Mouse (Mus musculus): ENCODE results near the gene Rnaseh2c. TPM values are rescaled to one million over a fixed set of nuclear protein-coding genes. Genes with fewer than 3 reads are reported as not detected.

The Rnaseh2c gene
- polyA plus RNA-seq, 2 experiments: 103 to 107 TPM

DNA sequence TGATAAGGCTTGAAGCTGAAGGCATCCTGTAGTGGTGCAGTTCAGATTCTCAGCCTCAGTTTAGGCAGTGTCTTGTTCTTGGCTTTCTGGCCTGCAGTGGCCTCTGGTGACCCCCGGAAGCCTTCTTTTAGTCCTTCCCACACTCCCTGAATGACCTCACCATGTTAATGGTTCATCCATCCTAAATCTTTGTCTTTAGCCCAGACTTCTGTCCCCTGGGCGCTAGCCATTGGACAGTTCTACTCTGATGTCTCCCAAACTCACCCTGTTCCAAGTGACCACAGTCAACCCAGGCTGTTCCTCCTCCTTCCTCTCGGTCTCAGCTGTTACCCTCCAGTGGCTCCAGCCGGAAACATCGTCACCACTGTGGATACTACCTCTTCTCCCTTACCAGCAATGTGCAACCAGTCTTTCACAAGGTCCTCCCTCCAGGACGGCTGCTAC, 47.6 kb downstream of the Rnaseh2c start:
- H3K27ac ChIP-seq (replicated peaks; ENCODE audit: low read depth, low read length): no peak overlapping the region

DNA sequence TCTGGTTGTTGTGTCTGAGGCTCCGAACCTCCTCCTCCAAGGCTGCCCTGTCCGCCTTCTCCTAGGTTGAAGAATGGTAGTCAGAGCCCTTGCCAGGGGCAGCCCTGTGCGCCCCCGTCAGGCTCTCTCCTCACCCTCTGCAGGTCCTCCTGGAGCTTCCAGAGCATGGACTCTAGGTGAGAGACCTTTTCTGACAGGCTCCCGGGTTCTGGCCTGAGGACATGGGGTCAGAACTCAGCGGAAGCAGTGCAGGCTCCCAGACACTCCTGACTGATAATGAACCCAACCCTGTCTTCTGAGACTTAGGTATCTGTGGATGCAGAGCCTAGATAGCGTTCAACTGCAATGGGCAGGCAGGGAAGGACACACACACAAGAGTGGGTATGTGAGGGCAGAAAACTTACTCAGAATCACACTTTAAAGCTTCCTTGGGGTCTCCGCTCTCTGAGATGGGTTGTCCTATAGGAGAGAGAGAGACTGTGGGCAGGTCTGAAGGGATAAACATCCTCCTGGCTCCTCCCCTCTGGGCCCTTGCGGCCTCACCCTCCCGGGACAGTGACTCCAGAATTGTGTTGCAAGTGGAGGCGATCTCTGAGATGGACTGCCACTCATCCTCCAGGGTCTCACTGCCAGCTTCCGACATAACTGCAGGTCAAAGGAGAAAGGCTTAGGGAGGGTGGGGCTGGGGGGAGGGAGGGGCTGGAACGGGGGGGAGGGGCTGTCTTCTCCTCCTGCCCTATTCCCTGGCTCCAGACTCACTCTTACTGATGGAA, 50.0 kb downstream of the Rnaseh2c start:
- Histone ChIP-seq H3K36me3 (ENCODE audit: control insufficient read depth, insufficient read depth, low read length) (peaks cover 49% of the 10 kb centered on the region), H3K27ac (replicated peaks; ENCODE audit: low read depth, low read length) (no peak overlapping the region), H3K9ac (ENCODE audit: low read depth, low read length, severe bottlenecking) (no peak overlapping the region), H3K27me3 (ENCODE audit: control insufficient read depth, insufficient read depth, low read length) (peaks cover 18% of the 10 kb centered on the region; the same call in 1 of the 2 replicates), H3K4me3 (replicated peaks; ENCODE audit: low read length) (no peak overlapping the region), H3K4me2 (replicated peaks; ENCODE audit: low read depth, low read length, severe bottlenecking) (no peak overlapping the region), H3K4me1 (ENCODE audit: control insufficient read depth, insufficient read depth, low read length) (peaks cover 22% of the 10 kb centered on the region), H3K9me3 (ENCODE audit: control insufficient read depth, low read length) (no peaks in the 10 kb centered on the region)
- DNase-seq (ENCODE audit: low spot score) (no peak), ATAC-seq (ENCODE audit: low FRiP score, low read depth) (no peak)
- no peak for TF ChIP-seq POLR2A (IDR thresholded peaks at IDR 0.05; ENCODE audit: borderline replicate concordance, extremely low read depth, insufficient read depth, insufficient read length)
- WGBS: 62% methylated on average over 12 of the region's 13 CpGs

More for the DNA sequence above, 47.6 kb downstream of the Rnaseh2c start:
- no peak for ATAC-seq (ENCODE audit: low FRiP score, low read depth)
- peaks cover 15% of the 10 kb centered on the region for H3K4me1 ChIP-seq (ENCODE audit: control insufficient read depth, insufficient read depth, low read length)
- peaks cover 3% of the 10 kb centered on the region; the same call in 1 of the 2 replicates for H3K27me3 ChIP-seq (ENCODE audit: control insufficient read depth, insufficient read depth, low read length)
- WGBS: 71% methylated on average over 6 of the region's 6 CpGs
- H3K36me3 ChIP-seq (ENCODE audit: control insufficient read depth, insufficient read depth, low read length): peaks cover 63% of the 10 kb centered on the region
- peak overlapping the region; percentile 44 for H3K4me2 ChIP-seq (replicated peaks; ENCODE audit: low read depth, low read length, severe bottlenecking)
- peak overlapping the region; percentile 21 for H3K4me3 ChIP-seq (replicated peaks; ENCODE audit: low read length)
- no peak for TF ChIP-seq POLR2A (IDR thresholded peaks at IDR 0.05; ENCODE audit: borderline replicate concordance, extremely low read depth, insufficient read depth, insufficient read length)
- H3K9ac ChIP-seq (ENCODE audit: low read depth, low read length, severe bottlenecking): no peak overlapping the region
- no peak for DNase-seq (ENCODE audit: low spot score)
- no peaks in the 10 kb centered on the region for H3K9me3 ChIP-seq (ENCODE audit: control insufficient read depth, low read length)

DNA sequence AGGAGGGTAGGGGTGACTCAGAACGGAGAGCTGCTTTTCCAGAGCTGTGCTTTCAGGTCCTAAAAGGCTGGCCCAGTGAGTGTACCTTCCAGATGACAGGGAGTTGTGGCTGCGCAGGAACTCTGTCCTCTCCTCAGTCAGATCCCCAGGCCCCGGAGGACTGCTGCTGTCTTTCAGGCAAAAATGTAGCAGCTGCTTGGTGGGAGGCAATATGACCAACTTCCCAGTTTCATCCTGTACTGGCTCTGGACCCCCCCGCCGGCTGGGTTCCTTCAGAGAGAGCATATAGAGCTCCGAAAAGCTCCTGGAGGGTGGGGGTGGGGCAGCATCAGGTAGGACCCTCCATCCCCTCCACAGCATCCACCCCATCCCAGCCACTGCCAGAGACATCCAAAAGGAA, 50.9 kb downstream of the Rnaseh2c start:
- Histone ChIP-seq H3K9me3 (ENCODE audit: control insufficient read depth, low read length) (no peaks in the 10 kb centered on the region), H3K36me3 (ENCODE audit: control insufficient read depth, insufficient read depth, low read length) (peaks cover 43% of the 10 kb centered on the region), H3K4me2 (replicated peaks; ENCODE audit: low read depth, low read length, severe bottlenecking) (no peak overlapping the region), H3K4me3 (replicated peaks; ENCODE audit: low read length) (no peak overlapping the region), H3K27ac (replicated peaks; ENCODE audit: low read depth, low read length) (no peak overlapping the region), H3K27me3 (ENCODE audit: control insufficient read depth, insufficient read depth, low read length) (peaks cover 18% of the 10 kb centered on the region; the same call in 1 of the 2 replicates), H3K9ac (ENCODE audit: low read depth, low read length, severe bottlenecking) (no peak overlapping the region), H3K4me1 (ENCODE audit: control insufficient read depth, insufficient read depth, low read length) (peaks cover 22% of the 10 kb centered on the region)
- WGBS: 83% methylated on average over 6 of the region's 6 CpGs
- no peak for TF ChIP-seq POLR2A (IDR thresholded peaks at IDR 0.05; ENCODE audit: borderline replicate concordance, extremely low read depth, insufficient read depth, insufficient read length)
- no peak for DNase-seq (ENCODE audit: low spot score)
- no peak for ATAC-seq (ENCODE audit: low FRiP score, low read depth)

DNA sequence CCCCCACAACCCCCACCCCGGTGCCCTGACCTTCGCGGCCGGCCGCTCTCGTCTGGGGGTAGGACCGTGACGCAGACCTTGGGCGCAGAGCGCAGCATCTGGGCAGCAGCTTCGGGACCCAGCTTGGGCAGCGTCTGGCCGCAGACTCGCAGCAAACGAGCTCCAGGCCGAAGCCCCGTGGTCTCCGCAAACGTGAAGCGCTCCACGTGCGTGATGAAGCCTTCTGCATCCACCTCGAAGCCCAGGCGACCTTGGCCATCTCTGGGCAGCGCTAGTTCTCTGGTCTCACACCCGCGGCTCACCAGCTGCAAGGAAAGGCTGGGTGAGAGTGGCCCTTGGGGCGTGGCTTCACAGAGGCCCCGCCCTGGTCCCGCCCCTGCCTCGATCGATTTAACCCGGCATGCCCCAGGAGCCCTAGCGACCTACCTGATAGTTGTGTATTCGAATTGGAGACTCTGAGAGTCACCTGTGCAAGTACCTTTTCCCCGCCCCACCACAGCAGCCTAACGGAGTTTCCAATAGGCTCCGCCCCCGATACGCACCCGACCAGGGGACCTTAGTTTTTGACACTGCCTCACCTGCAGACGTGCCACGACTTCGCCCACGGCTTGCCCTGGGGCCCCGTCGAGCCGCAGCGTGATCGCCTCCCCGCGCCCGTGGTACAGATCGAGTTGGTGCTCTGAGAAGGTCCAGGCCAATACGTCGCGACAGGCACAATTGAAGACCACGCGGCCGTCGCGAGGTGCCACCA, 52.5 kb downstream of the Rnaseh2c start:
- H3K9me3 ChIP-seq (ENCODE audit: control insufficient read depth, low read length): no peaks in the 10 kb centered on the region
- TF ChIP-seq POLR2A (IDR thresholded peaks at IDR 0.05; ENCODE audit: borderline replicate concordance, extremely low read depth, insufficient read depth, insufficient read length): no peak
- H3K4me1 ChIP-seq (ENCODE audit: control insufficient read depth, insufficient read depth, low read length): peaks cover 14% of the 10 kb centered on the region
- no peak for DNase-seq (ENCODE audit: low spot score)
- peaks cover 18% of the 10 kb centered on the region; the same call in 1 of the 2 replicates for H3K27me3 ChIP-seq (ENCODE audit: control insufficient read depth, insufficient read depth, low read length)
- H3K9ac ChIP-seq (ENCODE audit: low read depth, low read length, severe bottlenecking): peak overlapping the region; percentile 52
- peaks cover 47% of the 10 kb centered on the region for H3K36me3 ChIP-seq (ENCODE audit: control insufficient read depth, insufficient read depth, low read length)
- 8% methylated on average over 55 of the region's 62 CpGs for WGBS
- ATAC-seq (ENCODE audit: low FRiP score, low read depth): peak; percentile 60; the same call in 1 of the 2 replicates
- H3K27ac ChIP-seq (replicated peaks; ENCODE audit: low read depth, low read length): no peak overlapping the region
- peak overlapping the region; percentile 42 for H3K4me3 ChIP-seq (replicated peaks; ENCODE audit: low read length)
- peak overlapping the region; percentile 79 for H3K4me2 ChIP-seq (replicated peaks; ENCODE audit: low read depth, low read length, severe bottlenecking)

DNA sequence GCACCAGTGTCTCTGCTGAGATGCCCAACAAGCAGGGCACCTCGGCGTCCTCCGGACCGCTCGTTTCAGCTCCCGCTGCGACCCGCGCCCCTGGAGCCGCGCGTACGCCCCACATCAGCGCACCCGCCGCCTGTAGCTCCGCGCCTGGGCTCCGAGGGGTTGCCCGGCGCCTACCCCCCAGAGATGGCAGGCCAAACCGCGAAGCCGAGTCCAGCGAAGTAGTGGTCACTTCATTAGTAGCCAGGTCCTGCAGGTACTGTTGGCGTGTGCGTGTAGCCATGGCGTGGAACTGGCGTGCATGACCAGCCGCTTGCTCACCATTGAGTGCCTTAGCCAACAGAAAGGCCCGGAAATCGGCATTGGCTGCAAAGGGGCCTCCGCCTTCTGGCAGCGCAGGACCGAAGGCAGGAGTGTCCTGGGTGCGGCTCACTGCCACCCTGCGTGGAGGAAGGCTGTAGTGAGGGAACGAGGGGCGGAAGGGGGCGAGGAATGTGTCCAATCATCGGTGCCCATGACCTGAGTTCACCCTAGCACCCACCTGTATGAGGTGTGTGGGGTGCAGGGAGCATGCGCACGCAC, 53.1 kb downstream of the Rnaseh2c start:
- peak overlapping the region; percentile 42 for H3K4me3 ChIP-seq (replicated peaks; ENCODE audit: low read length)
- TF ChIP-seq POLR2A (IDR thresholded peaks at IDR 0.05; ENCODE audit: borderline replicate concordance, extremely low read depth, insufficient read depth, insufficient read length): no peak
- peaks cover 18% of the 10 kb centered on the region; the same call in 1 of the 2 replicates for H3K27me3 ChIP-seq (ENCODE audit: control insufficient read depth, insufficient read depth, low read length)
- H3K4me2 ChIP-seq (replicated peaks; ENCODE audit: low read depth, low read length, severe bottlenecking): peak overlapping the region; percentile 79
- H3K9me3 ChIP-seq (ENCODE audit: control insufficient read depth, low read length): no peaks in the 10 kb centered on the region
- no peak overlapping the region for H3K27ac ChIP-seq (replicated peaks; ENCODE audit: low read depth, low read length)
- peaks cover 47% of the 10 kb centered on the region for H3K36me3 ChIP-seq (ENCODE audit: control insufficient read depth, insufficient read depth, low read length)
- peaks cover 14% of the 10 kb centered on the region for H3K4me1 ChIP-seq (ENCODE audit: control insufficient read depth, insufficient read depth, low read length)
- 10% methylated on average over 43 of the region's 43 CpGs for WGBS
- H3K9ac ChIP-seq (ENCODE audit: low read depth, low read length, severe bottlenecking): peak overlapping the region; percentile 52
- ATAC-seq (ENCODE audit: low FRiP score, low read depth) (no peak; the same call in 1 of the 2 replicates), DNase-seq (ENCODE audit: low spot score) (no peak)

Other genes with a start within 250 kb of the Rnaseh2c start
- gene Eif1ad, start 235.1 kb upstream of the Rnaseh2c start, polyA plus RNA-seq (2012; rRNA removed): 39.4 and 41.8 TPM in 2 replicates
- gene Eif1ad, start 235.1 kb upstream of the Rnaseh2c start, polyA plus RNA-seq (2014; fragmentation: Nextera tagmentation; extraction: Ambion mirVana): 43.5 and 43.7 TPM in 2 replicates
- gene Banf1, start 234.7 kb upstream of the Rnaseh2c start, polyA plus RNA-seq (2012; rRNA removed): 222 and 265 TPM in 2 replicates
- gene Banf1, start 234.7 kb upstream of the Rnaseh2c start, polyA plus RNA-seq (2014; fragmentation: Nextera tagmentation; extraction: Ambion mirVana): 411 and 420 TPM in 2 replicates
- gene Sart1, start 213.2 kb upstream of the Rnaseh2c start, polyA plus RNA-seq (2012; rRNA removed): 49.7 and 66.4 TPM in 2 replicates
- gene Sart1, start 213.2 kb upstream of the Rnaseh2c start, polyA plus RNA-seq (2014; fragmentation: Nextera tagmentation; extraction: Ambion mirVana): 67.1 and 76.1 TPM in 2 replicates
- gene Tsga10ip, start 199.3 kb upstream of the Rnaseh2c start, polyA plus RNA-seq (2012; rRNA removed): 0.13 and 0.14 TPM in 2 replicates
- gene Tsga10ip, start 199.3 kb upstream of the Rnaseh2c start, polyA plus RNA-seq (2014; fragmentation: Nextera tagmentation; extraction: Ambion mirVana): 0.18 TPM in 1 of 2 replicates, not detected in the other
- 163 and 236 TPM in 2 replicates for gene Drap1, start 176.9 kb upstream of the Rnaseh2c start, polyA plus RNA-seq (2012; rRNA removed)
- gene Drap1, start 176.9 kb upstream of the Rnaseh2c start, polyA plus RNA-seq (2014; fragmentation: Nextera tagmentation; extraction: Ambion mirVana): 219 and 233 TPM in 2 replicates
- gene AI837181, start 176.7 kb upstream of the Rnaseh2c start, polyA plus RNA-seq (2012; rRNA removed): 97.5 and 132 TPM in 2 replicates
- gene AI837181, start 176.7 kb upstream of the Rnaseh2c start, polyA plus RNA-seq (2014; fragmentation: Nextera tagmentation; extraction: Ambion mirVana): 57.1 and 61.9 TPM in 2 replicates
- gene Fosl1, start 154.3 kb upstream of the Rnaseh2c start, polyA plus RNA-seq (2012; rRNA removed): 0.06 and 0.09 TPM in 2 replicates
- gene Fosl1, start 154.3 kb upstream of the Rnaseh2c start, polyA plus RNA-seq (2014; fragmentation: Nextera tagmentation; extraction: Ambion mirVana): not detected in 2 replicates
- gene Ccdc85b, start 144.0 kb upstream of the Rnaseh2c start, polyA plus RNA-seq (2012; rRNA removed): 6.6 and 6.9 TPM in 2 replicates
- gene Ccdc85b, start 144.0 kb upstream of the Rnaseh2c start, polyA plus RNA-seq (2014; fragmentation: Nextera tagmentation; extraction: Ambion mirVana): 6.5 and 7.0 TPM in 2 replicates
- 139 and 171 TPM in 2 replicates for gene Fibp, start 141.3 kb upstream of the Rnaseh2c start, polyA plus RNA-seq (2012; rRNA removed)
- gene Fibp, start 141.3 kb upstream of the Rnaseh2c start, polyA plus RNA-seq (2014; fragmentation: Nextera tagmentation; extraction: Ambion mirVana): 113 and 118 TPM in 2 replicates
- gene Ctsw, start 133.4 kb upstream of the Rnaseh2c start, polyA plus RNA-seq (2012; rRNA removed): 0.33 and 0.56 TPM in 2 replicates
- 0.96 and 1.2 TPM in 2 replicates for gene Ctsw, start 133.4 kb upstream of the Rnaseh2c start, polyA plus RNA-seq (2014; fragmentation: Nextera tagmentation; extraction: Ambion mirVana)
- 239 and 314 TPM in 2 replicates for gene Efemp2, start 127.9 kb upstream of the Rnaseh2c start, polyA plus RNA-seq (2012; rRNA removed)
- 193 and 202 TPM in 2 replicates for gene Efemp2, start 127.9 kb upstream of the Rnaseh2c start, polyA plus RNA-seq (2014; fragmentation: Nextera tagmentation; extraction: Ambion mirVana)
- gene Mus81, start 113.5 kb upstream of the Rnaseh2c start, polyA plus RNA-seq (2012; rRNA removed): 40.8 and 53.5 TPM in 2 replicates
- 33.9 and 38.7 TPM in 2 replicates for gene Mus81, start 113.5 kb upstream of the Rnaseh2c start, polyA plus RNA-seq (2014; fragmentation: Nextera tagmentation; extraction: Ambion mirVana)
- gene Cfl1, start 111.4 kb upstream of the Rnaseh2c start, polyA plus RNA-seq (2012; rRNA removed): 913 and 966 TPM in 2 replicates
- gene Cfl1, start 111.4 kb upstream of the Rnaseh2c start, polyA plus RNA-seq (2014; fragmentation: Nextera tagmentation; extraction: Ambion mirVana): 2,572 and 2,655 TPM in 2 replicates
- 2.4 and 3.1 TPM in 2 replicates for gene 1700020D05Rik, start 98.1 kb upstream of the Rnaseh2c start, polyA plus RNA-seq (2012; rRNA removed)
- not detected in 2 replicates for gene 1700020D05Rik, start 98.1 kb upstream of the Rnaseh2c start, polyA plus RNA-seq (2014; fragmentation: Nextera tagmentation; extraction: Ambion mirVana)
- gene Snx32, start 91.3 kb upstream of the Rnaseh2c start, polyA plus RNA-seq (2012; rRNA removed): 23.6 and 26.0 TPM in 2 replicates
- gene Snx32, start 91.3 kb upstream of the Rnaseh2c start, polyA plus RNA-seq (2014; fragmentation: Nextera tagmentation; extraction: Ambion mirVana): 9.6 and 10.5 TPM in 2 replicates
- 5.6 and 7.2 TPM in 2 replicates for gene Ovol1, start 41.2 kb upstream of the Rnaseh2c start, polyA plus RNA-seq (2012; rRNA removed)
- gene Ovol1, start 41.2 kb upstream of the Rnaseh2c start, polyA plus RNA-seq (2014; fragmentation: Nextera tagmentation; extraction: Ambion mirVana): 9.9 and 12.8 TPM in 2 replicates
- gene Ap5b1, start 33.8 kb upstream of the Rnaseh2c start, polyA plus RNA-seq (2012; rRNA removed): 2.6 and 3.5 TPM in 2 replicates
- gene Ap5b1, start 33.8 kb upstream of the Rnaseh2c start, polyA plus RNA-seq (2014; fragmentation: Nextera tagmentation; extraction: Ambion mirVana): 3.1 and 3.7 TPM in 2 replicates
- 115 and 127 TPM in 2 replicates for gene Kat5, start 8.4 kb downstream of the Rnaseh2c start, polyA plus RNA-seq (2012; rRNA removed)
- gene Kat5, start 8.4 kb downstream of the Rnaseh2c start, polyA plus RNA-seq (2014; fragmentation: Nextera tagmentation; extraction: Ambion mirVana): 27.4 and 34.6 TPM in 2 replicates
- gene Rela, start 35.6 kb downstream of the Rnaseh2c start, polyA plus RNA-seq (2012; rRNA removed): 59.8 and 88.7 TPM in 2 replicates
- 54.8 and 57.2 TPM in 2 replicates for gene Rela, start 35.6 kb downstream of the Rnaseh2c start, polyA plus RNA-seq (2014; fragmentation: Nextera tagmentation; extraction: Ambion mirVana)
- 62.5 and 86.0 TPM in 2 replicates for gene Sipa1, start 61.8 kb downstream of the Rnaseh2c start, polyA plus RNA-seq (2012; rRNA removed)
- 27.9 and 29.1 TPM in 2 replicates for gene Sipa1, start 61.8 kb downstream of the Rnaseh2c start, polyA plus RNA-seq (2014; fragmentation: Nextera tagmentation; extraction: Ambion mirVana)
- gene Map3k11, start 86.9 kb downstream of the Rnaseh2c start, polyA plus RNA-seq (2012; rRNA removed): 30.1 and 38.9 TPM in 2 replicates
- 19.0 and 20.7 TPM in 2 replicates for gene Map3k11, start 86.9 kb downstream of the Rnaseh2c start, polyA plus RNA-seq (2014; fragmentation: Nextera tagmentation; extraction: Ambion mirVana)
- gene Pcnx3, start 87.0 kb downstream of the Rnaseh2c start, polyA plus RNA-seq (2012; rRNA removed): 101 and 160 TPM in 2 replicates
- gene Pcnx3, start 87.0 kb downstream of the Rnaseh2c start, polyA plus RNA-seq (2014; fragmentation: Nextera tagmentation; extraction: Ambion mirVana): 31.8 and 32.3 TPM in 2 replicates
- gene Kcnk7, start 102.5 kb downstream of the Rnaseh2c start, polyA plus RNA-seq (2012; rRNA removed): 0.41 and 0.63 TPM in 2 replicates
- 0.65 and 0.81 TPM in 2 replicates for gene Kcnk7, start 102.5 kb downstream of the Rnaseh2c start, polyA plus RNA-seq (2014; fragmentation: Nextera tagmentation; extraction: Ambion mirVana)
- gene Ehbp1l1, start 124.4 kb downstream of the Rnaseh2c start, polyA plus RNA-seq (2012; rRNA removed): 51.0 and 51.1 TPM in 2 replicates
- gene Ehbp1l1, start 124.4 kb downstream of the Rnaseh2c start, polyA plus RNA-seq (2014; fragmentation: Nextera tagmentation; extraction: Ambion mirVana): 20.0 and 25.4 TPM in 2 replicates
- 169 and 253 TPM in 2 replicates for gene Fam89b, start 127.8 kb downstream of the Rnaseh2c start, polyA plus RNA-seq (2012; rRNA removed)
- 125 TPM in 2 replicates for gene Fam89b, start 127.8 kb downstream of the Rnaseh2c start, polyA plus RNA-seq (2014; fragmentation: Nextera tagmentation; extraction: Ambion mirVana)
- gene Ltbp3, start 139.0 kb downstream of the Rnaseh2c start, polyA plus RNA-seq (2012; rRNA removed): 341 and 441 TPM in 2 replicates
- 99.8 and 103 TPM in 2 replicates for gene Ltbp3, start 139.0 kb downstream of the Rnaseh2c start, polyA plus RNA-seq (2014; fragmentation: Nextera tagmentation; extraction: Ambion mirVana)
- 152 and 186 TPM in 2 replicates for gene Scyl1, start 169.5 kb downstream of the Rnaseh2c start, polyA plus RNA-seq (2012; rRNA removed)
- 78.4 and 81.1 TPM in 2 replicates for gene Scyl1, start 169.5 kb downstream of the Rnaseh2c start, polyA plus RNA-seq (2014; fragmentation: Nextera tagmentation; extraction: Ambion mirVana)